Mouse (Mus musculus) telencephalon, adult 2 months (tissue): Measurements from ENCODE around the gene Spin2e.
"Not testable (repeated sequence)": the region's sequence is repeated elsewhere in the genome, so short reads cannot be mapped to it uniquely, and the experiment has no call there.

Experiments used
- DNase-seq: peaks from one replicate; pipeline ENCODE4 v3.0.0-alpha.2; 2011; ENCODE audit warnings: low read depth, low spot score

Gene Spin2e

DNA sequence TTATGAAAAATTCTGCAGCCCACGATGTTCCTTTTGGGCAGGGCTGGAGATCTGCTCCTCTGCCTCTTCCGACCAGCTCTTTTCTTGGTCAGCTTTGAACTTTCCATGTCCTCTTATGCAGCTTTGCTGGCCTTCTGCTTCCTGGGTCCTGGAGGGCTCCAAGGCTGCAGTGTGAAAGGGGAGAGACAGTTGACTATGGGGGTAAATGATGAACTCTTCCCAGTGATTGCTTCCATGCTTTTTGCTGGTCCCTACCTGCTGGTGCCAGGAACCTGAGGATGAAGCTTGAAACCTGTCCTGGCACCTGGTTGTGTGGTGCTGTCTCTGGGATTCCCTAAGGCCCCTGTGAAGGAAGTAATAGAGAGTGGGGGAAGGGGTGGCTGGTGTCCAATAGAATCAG is at the start of gene Spin2e:
Gene Spin2e (minus strand): TSS at position 101 of the 400 bp plus-strand sequence.
- not testable (repeated sequence) for DNase-seq

DNA sequence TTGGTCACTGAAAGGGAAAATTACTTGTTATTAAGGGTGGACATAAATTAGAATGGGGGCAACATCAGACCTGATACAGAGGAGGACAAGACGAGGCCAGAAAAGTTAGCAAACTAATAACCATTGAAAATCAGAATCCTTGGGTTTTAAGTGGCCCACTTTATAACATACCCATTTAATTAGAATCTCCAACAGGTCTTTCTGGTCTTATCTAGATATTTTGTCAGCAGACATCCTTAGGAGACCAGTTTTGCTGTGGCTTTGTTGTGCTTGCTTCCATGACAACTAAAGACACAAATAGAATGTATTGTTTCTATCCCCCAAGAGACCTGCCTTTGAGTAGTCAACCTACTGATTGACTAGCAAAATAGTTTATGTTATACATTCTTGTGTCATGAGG is 44.5 kb downstream of the Spin2e start, which contains the start of gene Gm21883:
Gene Gm21883 (minus strand): TSS at position 101 of the 400 bp plus-strand sequence.
- DNase-seq: not testable (repeated sequence)
